Mouse (Mus musculus): Measurements from ENCODE around the gene Dnajb1. TPM values are rescaled to one million over a fixed set of nuclear protein-coding genes. Genes with fewer than 3 reads are reported as not detected.

Gene Dnajb1
- polyA plus RNA-seq, 1 experiment = 33.0 TPM

- no peak for TF ChIP-seq CTCF (IDR thresholded peaks at IDR 0.05; ENCODE audit: borderline replicate concordance, insufficient read depth, low read depth, low read length)
- TF ChIP-seq POLR2A (IDR thresholded peaks at IDR 0.05; ENCODE audit: borderline replicate concordance, insufficient read depth, low read length) = no peak
- no peaks in the 10 kb centered on the region for H3K27me3 ChIP-seq (ENCODE audit: control insufficient read depth, insufficient read depth, low read length)
- peak in 1 of 2 experiments; percentile 40 for DNase-seq
- WGBS = 1% methylated on average over 45 of the region's 46 CpGs
- peaks cover 3% of the 10 kb centered on the region; the same call in 1 of the 2 replicates for H3K4me1 ChIP-seq (ENCODE audit: control insufficient read depth, insufficient read depth, low read length)
- peak overlapping the region; percentile 28; the same call in 1 of the 2 replicates for H3K27ac ChIP-seq (ENCODE audit: insufficient read depth, low read length)
- H3K4me3 ChIP-seq (replicated peaks; ENCODE audit: insufficient read depth, low read depth, low read length) = peak overlapping the region; percentile 62
Measured at GRCm38 (mm10) chr8:83652744-83653661, 45.0 kb downstream of the Dnajb1 start.

GRCm38 (mm10) chr8:83653662-83654017, 45.6 kb downstream of the Dnajb1 start:
- TF ChIP-seq POLR2A (IDR thresholded peaks at IDR 0.05; ENCODE audit: borderline replicate concordance, insufficient read depth, low read length) (no peak), CTCF (IDR thresholded peaks at IDR 0.05; ENCODE audit: borderline replicate concordance, insufficient read depth, low read depth, low read length) (no peak)
- peaks cover 3% of the 10 kb centered on the region; the same call in 1 of the 2 replicates for H3K4me1 ChIP-seq (ENCODE audit: control insufficient read depth, insufficient read depth, low read length)
- H3K27me3 ChIP-seq (ENCODE audit: control insufficient read depth, insufficient read depth, low read length) = no peaks in the 10 kb centered on the region
- 46% methylated on average over 10 of the region's 10 CpGs for WGBS
- H3K27ac ChIP-seq (ENCODE audit: insufficient read depth, low read length) = no peak overlapping the region
- peak overlapping the region; percentile 62 for H3K4me3 ChIP-seq (replicated peaks; ENCODE audit: insufficient read depth, low read depth, low read length)
- no peak for DNase-seq

DNA sequence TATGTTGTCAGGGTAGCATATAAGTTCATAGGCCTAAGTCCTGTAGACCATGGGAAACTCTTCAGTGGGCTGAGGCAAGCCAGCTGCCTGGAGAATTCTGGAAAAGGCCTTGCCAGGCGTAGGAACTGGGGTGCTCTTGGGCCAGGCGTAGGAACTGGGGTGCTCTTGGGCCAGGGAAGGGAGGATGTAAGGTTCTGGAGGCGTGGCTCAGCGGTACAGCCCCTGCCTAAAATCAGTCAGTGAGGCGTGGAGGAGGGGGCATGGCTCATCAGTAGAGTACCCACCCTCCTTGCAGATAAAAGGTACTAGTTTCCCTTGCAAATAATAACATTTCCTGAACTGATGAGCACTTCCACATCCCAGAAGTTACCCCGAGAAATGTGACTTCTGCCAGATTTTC, 46.7 kb downstream of the Dnajb1 start:
- peaks cover 3% of the 10 kb centered on the region; the same call in 1 of the 2 replicates for H3K4me1 ChIP-seq (ENCODE audit: control insufficient read depth, insufficient read depth, low read length)
- WGBS = 96% methylated on average over 6 of the region's 6 CpGs
- no peaks in the 10 kb centered on the region for H3K27me3 ChIP-seq (ENCODE audit: control insufficient read depth, insufficient read depth, low read length)
- H3K27ac ChIP-seq (ENCODE audit: insufficient read depth, low read length) = no peak overlapping the region
- TF ChIP-seq CTCF (IDR thresholded peaks at IDR 0.05; ENCODE audit: borderline replicate concordance, insufficient read depth, low read depth, low read length) = no peak
- no peak for TF ChIP-seq POLR2A (IDR thresholded peaks at IDR 0.05; ENCODE audit: borderline replicate concordance, insufficient read depth, low read length)
- H3K4me3 ChIP-seq (replicated peaks; ENCODE audit: insufficient read depth, low read depth, low read length) = no peak overlapping the region
- no peak for DNase-seq

DNA sequence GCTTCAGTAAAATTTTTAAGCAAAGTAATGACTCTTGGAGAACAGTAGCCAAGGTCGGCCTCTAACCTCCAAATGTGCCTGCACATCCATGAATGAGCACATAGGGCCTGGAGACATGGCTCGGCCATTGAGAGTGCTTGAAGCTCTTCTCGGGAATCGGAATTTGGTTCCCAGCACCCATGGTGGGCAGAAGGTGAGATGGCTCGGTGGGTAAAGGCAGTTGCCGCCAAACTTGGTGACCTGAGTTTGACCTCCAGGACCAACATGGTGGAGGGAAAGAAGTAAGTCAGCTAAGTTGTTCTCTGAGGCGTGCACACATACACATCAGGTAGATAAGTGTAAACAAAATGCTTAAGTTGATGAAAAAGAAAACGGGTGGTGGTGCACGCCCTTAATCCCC, 48.0 kb downstream of the Dnajb1 start:
- no peak for DNase-seq
- 93% methylated on average over 9 of the region's 9 CpGs for WGBS

DNA sequence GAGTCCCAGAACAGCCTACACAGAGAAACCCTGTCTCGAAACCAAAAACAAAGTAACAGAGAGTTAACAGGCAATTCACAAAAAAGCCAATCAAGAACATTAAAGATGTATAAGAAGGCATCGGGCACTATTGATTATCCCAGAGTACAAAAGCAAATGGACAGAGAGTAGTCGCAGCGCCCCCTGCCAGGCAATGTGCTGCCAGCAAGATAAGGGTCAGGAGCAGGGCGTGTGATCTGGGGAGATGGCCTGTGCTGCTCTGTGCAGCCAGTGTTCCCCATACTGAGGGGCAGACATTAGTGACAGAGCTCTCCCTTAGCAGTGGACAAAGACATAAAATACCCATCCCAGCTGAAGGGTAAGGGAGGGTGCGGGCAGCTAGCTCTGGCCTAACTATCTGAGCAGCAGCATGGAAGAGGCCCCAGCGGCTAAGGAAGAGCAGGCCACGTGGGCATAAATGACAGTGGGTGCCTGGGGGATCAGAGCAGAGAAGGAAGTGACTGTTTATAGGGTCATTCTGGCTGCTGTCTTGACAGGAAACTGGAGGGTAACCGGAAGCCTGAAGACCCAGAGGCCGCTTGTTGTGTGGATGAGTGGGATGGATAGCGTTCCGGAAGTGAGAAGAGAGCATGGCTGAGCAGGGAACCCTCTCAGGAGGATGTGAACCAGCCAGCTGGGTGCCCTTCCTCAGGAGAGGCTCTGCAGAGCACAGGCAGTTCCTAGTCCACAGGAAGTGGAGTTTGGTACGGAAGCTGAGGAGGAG, 48.7 kb downstream of the Dnajb1 start:
- TF ChIP-seq CTCF (IDR thresholded peaks at IDR 0.05; ENCODE audit: borderline replicate concordance, insufficient read depth, low read depth, low read length) = no peak
- no peak for TF ChIP-seq POLR2A (IDR thresholded peaks at IDR 0.05; ENCODE audit: borderline replicate concordance, insufficient read depth, low read length)
- peak in 1 of 2 experiments; percentile 12 for DNase-seq
- Histone ChIP-seq H3K4me3 (replicated peaks; ENCODE audit: insufficient read depth, low read depth, low read length) (no peak overlapping the region), H3K27ac (ENCODE audit: insufficient read depth, low read length) (no peak overlapping the region), H3K27me3 (ENCODE audit: control insufficient read depth, insufficient read depth, low read length) (no peaks in the 10 kb centered on the region), H3K4me1 (ENCODE audit: control insufficient read depth, insufficient read depth, low read length) (peaks cover 6% of the 10 kb centered on the region; the same call in 1 of the 2 replicates)
- WGBS = 86% methylated on average over 13 of the region's 13 CpGs

More for the DNA sequence above, 48.0 kb downstream of the Dnajb1 start:
- no peak overlapping the region for H3K4me3 ChIP-seq (replicated peaks; ENCODE audit: insufficient read depth, low read depth, low read length)
- no peak overlapping the region for H3K27ac ChIP-seq (ENCODE audit: insufficient read depth, low read length)
- no peaks in the 10 kb centered on the region for H3K27me3 ChIP-seq (ENCODE audit: control insufficient read depth, insufficient read depth, low read length)
- peaks cover 6% of the 10 kb centered on the region; the same call in 1 of the 2 replicates for H3K4me1 ChIP-seq (ENCODE audit: control insufficient read depth, insufficient read depth, low read length)
- TF ChIP-seq CTCF (IDR thresholded peaks at IDR 0.05; ENCODE audit: borderline replicate concordance, insufficient read depth, low read depth, low read length) (no peak), POLR2A (IDR thresholded peaks at IDR 0.05; ENCODE audit: borderline replicate concordance, insufficient read depth, low read length) (no peak)

GRCm38 (mm10) chr8:83660545-83660944, 52.6 kb downstream of the Dnajb1 start:
- no peak for DNase-seq
- whole genome bisulfite sequencing = 10% methylated on average over 8 of the region's 8 CpGs
- TF ChIP-seq CTCF (IDR thresholded peaks at IDR 0.05; ENCODE audit: borderline replicate concordance, insufficient read depth, low read depth, low read length) (no peak), POLR2A (IDR thresholded peaks at IDR 0.05; ENCODE audit: borderline replicate concordance, insufficient read depth, low read length) (no peak)
- H3K4me1 ChIP-seq (ENCODE audit: control insufficient read depth, insufficient read depth, low read length) = 0 out of 2 replicates have a peak, but pooled peaks cover 3% of the 10 kb centered on the region
- H3K4me3 ChIP-seq (replicated peaks; ENCODE audit: insufficient read depth, low read depth, low read length) = no peak overlapping the region
- H3K27me3 ChIP-seq (ENCODE audit: control insufficient read depth, insufficient read depth, low read length) = no peaks in the 10 kb centered on the region
- no peak overlapping the region for H3K27ac ChIP-seq (ENCODE audit: insufficient read depth, low read length)

- 33% methylated on average over 22 of the region's 22 CpGs for WGBS
- H3K27me3 ChIP-seq (ENCODE audit: control insufficient read depth, insufficient read depth, low read length) = no peaks in the 10 kb centered on the region
- DNase-seq = no peak
- H3K4me1 ChIP-seq (ENCODE audit: control insufficient read depth, insufficient read depth, low read length) = 0 out of 2 replicates have a peak, but pooled peaks cover 3% of the 10 kb centered on the region
- no peak overlapping the region for H3K4me3 ChIP-seq (replicated peaks; ENCODE audit: insufficient read depth, low read depth, low read length)
- no peak for TF ChIP-seq CTCF (IDR thresholded peaks at IDR 0.05; ENCODE audit: borderline replicate concordance, insufficient read depth, low read depth, low read length)
- no peak overlapping the region for H3K27ac ChIP-seq (ENCODE audit: insufficient read depth, low read length)
Measured at GRCm38 (mm10) chr8:83660995-83661680, 53.1 kb downstream of the Dnajb1 start.

Other genes with a start within 250 kb of the Dnajb1 start
- 12.2 and 14.5 TPM in 2 replicates for gene Clgn, start 218.3 kb upstream of the Dnajb1 start, polyA plus RNA-seq (2012; rRNA removed)
- gene Scoc, start 149.8 kb upstream of the Dnajb1 start, polyA plus RNA-seq (2012; rRNA removed) = 289 and 298 TPM in 2 replicates
- not detected in 2 replicates for gene Olfr370, start 72.4 kb upstream of the Dnajb1 start, polyA plus RNA-seq (2012; rRNA removed)
- 394 and 445 TPM in 2 replicates for gene Ndufb7, start 41.5 kb upstream of the Dnajb1 start, polyA plus RNA-seq (2012; rRNA removed)
- gene Tecr, start 222 bp upstream of the Dnajb1 start, polyA plus RNA-seq (2012; rRNA removed) = 1,238 and 1,304 TPM in 2 replicates
- gene Gipc1, start 44.5 kb downstream of the Dnajb1 start, polyA plus RNA-seq (2012; rRNA removed) = 51.3 and 51.7 TPM in 2 replicates
- gene Ptger1, start 58.5 kb downstream of the Dnajb1 start, polyA plus RNA-seq (2012; rRNA removed) = 0.76 and 0.77 TPM in 2 replicates
- gene Pkn1, start 91.0 kb downstream of the Dnajb1 start, polyA plus RNA-seq (2012; rRNA removed) = 59.8 and 62.7 TPM in 2 replicates
- gene Ddx39, start 107.0 kb downstream of the Dnajb1 start, polyA plus RNA-seq (2012; rRNA removed) = 30.0 and 31.5 TPM in 2 replicates
- gene Adgre5, start 133.1 kb downstream of the Dnajb1 start, polyA plus RNA-seq (2012; rRNA removed) = 22.7 and 23.8 TPM in 2 replicates